Mouse (Mus musculus) embryonic facial prominence, embryonic 13.5 days (tissue): ENCODE results near the gene Gm10428. TPM values are rescaled to one million over a fixed set of nuclear protein-coding genes. Genes with fewer than 3 reads are reported as not detected.

Experiments used
- ATAC-seq: fragments of 200-750 bp; cut with Nextera tagmentation; 2 replicates; pipeline ENCODE4 v1.8.0; 2017; ENCODE audit warnings: low read depth; ENCODE audit not compliant: insufficient number of reproducible peaks, insufficient read depth, low FRiP score, low TSS enrichment
- H3K27ac ChIP-seq: fragments of 300-500 bp; sonication (generic); 2 replicates; pipeline ENCODE4 v1.5.1; 2015; ENCODE audit warnings: moderate library complexity, mild to moderate bottlenecking, inconsistent platforms
- H3K27me3 ChIP-seq: fragments of 300-500 bp; sonication (generic); 2 replicates; pipeline ENCODE4 v1.6.1; 2015; ENCODE audit warnings: mild to moderate bottlenecking, inconsistent platforms
- H3K36me3 ChIP-seq: fragments of 300-500 bp; sonication (generic); 2 replicates; pipeline ENCODE4 v1.6.1; 2015; ENCODE audit warnings: mild to moderate bottlenecking, inconsistent platforms
- H3K4me1 ChIP-seq: fragments of 300-500 bp; sonication (generic); 2 replicates; pipeline ENCODE4 v1.6.1; 2015; ENCODE audit warnings: inconsistent platforms
- H3K4me2 ChIP-seq: fragments of 300-500 bp; sonication (generic); 2 replicates; pipeline ENCODE4 v1.6.1; 2015; ENCODE audit warnings: moderate library complexity, mild to moderate bottlenecking, inconsistent platforms
- H3K4me3 ChIP-seq: fragments of 300-500 bp; sonication (generic); 2 replicates; pipeline ENCODE4 v1.5.1; 2015; ENCODE audit warnings: mild to moderate bottlenecking, inconsistent platforms
- H3K9ac ChIP-seq: fragments of 300-500 bp; sonication (generic); 2 replicates; pipeline ENCODE4 v1.6.1; 2015; ENCODE audit warnings: mild to moderate bottlenecking, inconsistent platforms
- H3K9me3 ChIP-seq: fragments of 300-500 bp; sonication (generic); 2 replicates; pipeline ENCODE4 v1.6.1; 2016; ENCODE audit warnings: inconsistent platforms
- WGBS: fragments of 180-500 bp; shearing (Covaris S2); methylation state at CpG from one replicate; pipeline ENCODE4 v1.1.7; 2015; ENCODE audit warnings: mixed read lengths; 5-methylcytosine and 5-hydroxymethylcytosine counted together
- polyA plus RNA-seq: library from polyadenylated mRNA; unstranded; fragments of >200 nt; fragmentation: Nextera tagmentation; extraction: Ambion mirVana; gene quantifications from 2 replicates; pipeline ENCODE4 v1.2.1, GENCODE M21; 2015

Gene Gm10428
- polyA plus RNA-seq, 1 experiment from 2014 or later = not detected

- peaks cover 5% of the 10 kb centered on the region; the same call in 1 of the 2 replicates for H3K9me3 ChIP-seq
- H3K4me3 ChIP-seq = peak overlapping the region; percentile 66
- peaks cover 32% of the 10 kb centered on the region for H3K36me3 ChIP-seq
- 55% methylated on average over 3 of the region's 3 CpGs for WGBS
- H3K9ac ChIP-seq = peak overlapping the region; percentile 86
- peak overlapping the region; percentile 73 for H3K4me2 ChIP-seq
- peak overlapping the region; percentile 60 for H3K27ac ChIP-seq
- H3K27me3 ChIP-seq = no peaks in the 10 kb centered on the region
- ATAC-seq = no peak
- peaks cover 10% of the 10 kb centered on the region for H3K4me1 ChIP-seq
These were observed 36.7 kb downstream of the Gm10428 start for GRCm38 (mm10) chr11:62789617-62789936.

Other genes with a start within 250 kb of the Gm10428 start
- 35.9 and 41.1 TPM in 2 replicates for gene Cenpv, start 213.8 kb upstream of the Gm10428 start, polyA plus RNA-seq
- 3,261 and 3,547 TPM in 2 replicates for gene Ubb, start 201.9 kb upstream of the Gm10428 start, polyA plus RNA-seq
- gene Trpv2, start 178.6 kb upstream of the Gm10428 start, polyA plus RNA-seq = 3.0 and 3.5 TPM in 2 replicates
- 14.0 and 18.4 TPM in 2 replicates for gene Lrrc75a, start 104.6 kb upstream of the Gm10428 start, polyA plus RNA-seq
- gene Mmgt2, start 104.4 kb upstream of the Gm10428 start, polyA plus RNA-seq = 60.4 and 64.0 TPM in 2 replicates
- gene Zfp287, start 21.2 kb upstream of the Gm10428 start, polyA plus RNA-seq = 13.5 and 14.4 TPM in 2 replicates
- gene Zfp286, start 36.4 kb downstream of the Gm10428 start, polyA plus RNA-seq = 38.4 and 39.8 TPM in 2 replicates
- 19.9 and 20.7 TPM in 2 replicates for gene Trim16, start 67.1 kb downstream of the Gm10428 start, polyA plus RNA-seq
- gene Fbxw10, start 94.0 kb downstream of the Gm10428 start, polyA plus RNA-seq = 0.89 and 1.0 TPM in 2 replicates
- gene Tvp23b, start 126.4 kb downstream of the Gm10428 start, polyA plus RNA-seq = 72.7 and 76.8 TPM in 2 replicates
- gene Cdrt4, start 198.1 kb downstream of the Gm10428 start, polyA plus RNA-seq = 0.41 and 1.2 TPM in 2 replicates